Mouse (Mus musculus) brain, embryonic 14.5 days (tissue): ENCODE data around the gene Trp53rkb.

Experiments used
- CTCF ChIP-seq: fragments of 200-500 bp; IDR thresholded peaks from 2 replicates; pipeline ENCODE4 v1.5.1; 2012; ENCODE audit warnings: inconsistent platforms, mild to moderate bottlenecking, moderate library complexity, borderline replicate concordance; ENCODE audit not compliant: insufficient read depth, insufficient read length; ENCODE audit errors: extremely low read depth
- POLR2A ChIP-seq: fragments of 200-500 bp; IDR thresholded peaks from 2 replicates; pipeline ENCODE4 v1.6.1; 2012; ENCODE audit warnings: mild to moderate bottlenecking, inconsistent platforms, borderline replicate concordance; ENCODE audit not compliant: poor library complexity, insufficient read depth, insufficient read length, severe bottlenecking; ENCODE audit errors: extremely low read depth

- TF ChIP-seq CTCF (no peak), POLR2A (no peak)
Measured at GRCm38 (mm10) chr2:166826491-166827224, 34.3 kb downstream of the Trp53rkb start.
